Mouse (Mus musculus) liver, postnatal 0 days (tissue): ENCODE results near the gene Polr3g.

Experiments
- CTCF ChIP-seq: sonication (generic); IDR thresholded peaks from 2 replicates; pipeline ENCODE4 v1.5.1; 2016; ENCODE audit warnings: antibody characterized with exemption, low read depth
- EP300 ChIP-seq: IDR thresholded peaks from 2 replicates; pipeline ENCODE4 v1.6.1; 2016; ENCODE audit warnings: antibody characterized with exemption, low read depth, mild to moderate bottlenecking

DNA sequence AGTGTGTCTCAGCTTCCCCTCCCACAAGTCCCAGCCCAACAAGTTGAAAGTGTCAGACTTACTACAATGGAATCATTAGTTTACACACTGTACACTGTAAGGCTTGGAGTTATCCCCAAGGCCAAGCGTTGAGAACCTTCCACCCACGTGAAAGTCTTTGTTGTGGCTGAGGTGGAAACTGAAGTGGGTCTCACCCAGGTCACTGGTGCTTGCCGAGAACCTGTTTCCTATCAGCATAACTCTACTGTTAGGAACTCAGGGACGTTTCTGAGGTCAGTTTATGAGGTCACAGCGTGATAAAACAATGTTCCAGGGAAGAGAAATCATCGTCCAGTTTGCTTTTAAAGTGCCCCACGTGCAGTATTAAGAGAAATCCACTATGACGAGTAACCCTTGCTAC lies 35.5 kb downstream of the Polr3g start:
- TF ChIP-seq EP300 (no peak), CTCF (no peak)
